In the genomic region with DNA sequence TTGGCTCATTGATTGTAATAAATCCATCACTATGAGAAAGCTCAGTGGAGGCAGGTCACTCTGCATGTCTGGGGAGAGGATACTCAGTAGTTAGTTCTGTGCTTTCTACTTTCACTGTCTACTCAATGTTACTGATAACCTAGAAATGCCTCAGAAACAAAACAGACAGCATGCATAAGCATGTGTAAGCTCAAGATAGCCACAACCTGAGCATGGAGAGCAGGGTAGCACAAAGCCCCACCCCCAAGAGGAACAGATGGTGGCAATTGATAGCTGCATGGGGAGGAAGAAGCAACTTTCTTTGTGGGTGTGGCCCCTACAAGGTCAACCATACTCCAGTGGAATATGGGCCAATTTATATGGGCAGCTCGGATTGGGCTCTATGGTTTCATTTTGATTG, we compare ENCODE assay signal across 12 mouse cellular contexts.
DNase-seq lines count a peak whose midpoint lies in the region; ATAC-seq and TF ChIP-seq lines count a peak whose summit lies in the region.
"Had no signal": no experiment of that assay in that cellular context is flagged by ENCODE, and none has a peak within 500 bp of the region (broad histone marks: within the 10 kb centered on the region; RNA-seq: fewer than 3 reads in every experiment).

No protein-coding gene starts in this region.

- H3K9ac ChIP-seq in lung, postnatal 0 days (replicated peaks; ENCODE audit: low read depth): no peak overlapping the region
- no peak overlapping the region for H3K9ac ChIP-seq in liver, embryonic 13.5 days
- H3K9ac ChIP-seq in stomach, embryonic 16.5 days (ENCODE audit: low read length): no peak overlapping the region
- no peak overlapping the region for H3K9ac ChIP-seq in forebrain, embryonic 13.5 days

- no peaks in the 10 kb centered on the region for H3K36me3 ChIP-seq in lung, postnatal 0 days (ENCODE audit: insufficient read depth, low read length)
- H3K36me3 ChIP-seq in liver, embryonic 13.5 days: no peaks in the 10 kb centered on the region
- no peaks in the 10 kb centered on the region for H3K36me3 ChIP-seq in stomach, embryonic 16.5 days (ENCODE audit: control insufficient read depth, insufficient read depth, low read length)
- H3K36me3 ChIP-seq in forebrain, embryonic 13.5 days (ENCODE audit: poor library complexity, severe bottlenecking): no peaks in the 10 kb centered on the region
- H3K36me3 ChIP-seq: hindbrain, embryonic 10.5 days had no signal

- no peaks in the 10 kb centered on the region for H3K27me3 ChIP-seq in lung, postnatal 0 days (replicated peaks; ENCODE audit: insufficient read depth, low read length)
- H3K27me3 ChIP-seq in liver, embryonic 13.5 days: no peaks in the 10 kb centered on the region
- no peaks in the 10 kb centered on the region for H3K27me3 ChIP-seq in stomach, embryonic 16.5 days (ENCODE audit: control insufficient read depth, insufficient read depth, low read length)
- H3K27me3 ChIP-seq in forebrain, embryonic 13.5 days: no peaks in the 10 kb centered on the region

- no peak overlapping the region for H3K4me2 ChIP-seq in lung, postnatal 0 days (replicated peaks; ENCODE audit: low read depth, low read length)
- peak overlapping the region; percentile 38 for H3K4me2 ChIP-seq in liver, embryonic 13.5 days
- H3K4me2 ChIP-seq in stomach, embryonic 16.5 days (ENCODE audit: low read depth, low read length): no peak overlapping the region
- no peak overlapping the region for H3K4me2 ChIP-seq in forebrain, embryonic 13.5 days

- H3K9me3 ChIP-seq in lung, postnatal 0 days (ENCODE audit: low read length): no peaks in the 10 kb centered on the region
- no peaks in the 10 kb centered on the region for H3K9me3 ChIP-seq in liver, embryonic 13.5 days (replicated peaks)
- no peaks in the 10 kb centered on the region for H3K9me3 ChIP-seq in stomach, embryonic 16.5 days (replicated peaks; ENCODE audit: control insufficient read depth, low read length)
- H3K9me3 ChIP-seq in forebrain, embryonic 13.5 days (replicated peaks): no peaks in the 10 kb centered on the region
- H3K9me3 ChIP-seq: hindbrain, embryonic 10.5 days had no signal

- no peaks in the 10 kb centered on the region for H3K4me1 ChIP-seq in lung, postnatal 0 days (ENCODE audit: insufficient read depth, low read depth, low read length)
- H3K4me1 ChIP-seq in liver, embryonic 13.5 days (replicated peaks): peaks cover 30% of the 10 kb centered on the region
- H3K4me1 ChIP-seq in stomach, embryonic 16.5 days (ENCODE audit: control insufficient read depth, insufficient read depth, low read length): no peaks in the 10 kb centered on the region
- H3K4me1 ChIP-seq in forebrain, embryonic 13.5 days: no peaks in the 10 kb centered on the region
- H3K4me1 ChIP-seq: hindbrain, embryonic 10.5 days had no signal

- peak; percentile 44 for ATAC-seq in lung, postnatal 0 days
- ATAC-seq in common myeloid progenitor, adult 5-6 weeks (replicated peaks; ENCODE audit: low read depth, poor library complexity, severe bottlenecking): peak; percentile 96
- ATAC-seq in liver, embryonic 13.5 days (ENCODE audit: low read depth): peak; percentile 99
- peak; percentile 60 for ATAC-seq in stomach, embryonic 16.5 days (ENCODE audit: insufficient read depth, low FRiP score)
- ATAC-seq in forebrain, embryonic 13.5 days: no peak

- no peak overlapping the region for H3K4me3 ChIP-seq in lung, postnatal 0 days (ENCODE audit: low read depth, low read length)
- H3K4me3 ChIP-seq in liver, embryonic 13.5 days (replicated peaks): no peak overlapping the region
- H3K4me3 ChIP-seq in stomach, embryonic 16.5 days (replicated peaks; ENCODE audit: low read length): no peak overlapping the region
- no peak overlapping the region for H3K4me3 ChIP-seq in forebrain, embryonic 13.5 days
- H3K4me3 ChIP-seq: hindbrain, embryonic 10.5 days had no signal

- WGBS in lung, postnatal 0 days: 100% methylated on average over 1 of the region's 1 CpGs
- WGBS in liver, embryonic 13.5 days (ENCODE audit: insufficient replicate concordance): 7% methylated on average over 1 of the region's 1 CpGs
- 70% methylated on average over 1 of the region's 1 CpGs for WGBS in stomach, embryonic 16.5 days
- 89% methylated on average over 1 of the region's 1 CpGs for WGBS in forebrain, embryonic 13.5 days

- no peak for TF ChIP-seq CTCF in lung, postnatal 0 days (IDR thresholded peaks at IDR 0.05)

- DNase-seq in lung, postnatal 0 days (ENCODE audit: low spot score): no peak
- DNase-seq in lung, postnatal 14 days: no peak
- DNase-seq in liver, embryonic 13.5 days: peak; percentile 91
- DNase-seq in cerebellum, postnatal 4 days (ENCODE audit: low spot score in 2 of 2): no peak
- DNase-seq: adrenal gland, adult 2 months; cerebellum, adult 8-10 months; gastrocnemius, postnatal 25 days; retina, postnatal 1 day had no signal

- H3K27ac ChIP-seq in lung, postnatal 0 days (ENCODE audit: low read length): no peak overlapping the region
- H3K27ac ChIP-seq in liver, embryonic 13.5 days: peak overlapping the region; percentile 88
- no peak overlapping the region for H3K27ac ChIP-seq in stomach, embryonic 16.5 days (ENCODE audit: low read length)
- H3K27ac ChIP-seq in forebrain, embryonic 13.5 days: no peak overlapping the region
- H3K27ac ChIP-seq: hindbrain, embryonic 10.5 days had no signal

- TF ChIP-seq EP300 in lung, postnatal 0 days (IDR thresholded peaks at IDR 0.05): no peak
